Mouse (Mus musculus) liver, embryonic 14.5 days (tissue): ENCODE data around the gene Sec24a. TPM values are rescaled to one million over a fixed set of nuclear protein-coding genes. Genes with fewer than 3 reads are reported as not detected.

Experiments used
- ATAC-seq: fragments of 200-750 bp; cut with Nextera tagmentation; 2 replicates; pipeline ENCODE4 v1.8.0; 2017; ENCODE audit warnings: moderate number of reproducible peaks, mild to moderate bottlenecking, moderate library complexity; ENCODE audit not compliant: insufficient read depth
- DNase-seq, 3 experiments: peaks; one replicate each; pipeline ENCODE4 v3.0.0-alpha.2; 2012 to 2013; ENCODE audit warnings: low read depth in 3 of 3, low spot score in 3 of 3
- H3K27ac ChIP-seq: fragments of 300-500 bp; sonication (generic); 2 replicates; pipeline ENCODE4 v1.5.1; 2014; ENCODE audit warnings: moderate library complexity, mild to moderate bottlenecking, control low read depth, inconsistent platforms
- H3K27me3 ChIP-seq: fragments of 300-500 bp; sonication (generic); 2 replicates; pipeline ENCODE4 v1.6.1; 2014; ENCODE audit warnings: mild to moderate bottlenecking, low read length, moderate library complexity; ENCODE audit not compliant: control insufficient read depth, insufficient read depth
- H3K36me3 ChIP-seq: fragments of 300-500 bp; sonication (generic); replicated peaks from 2 replicates; pipeline ENCODE4 v1.6.1; 2014; ENCODE audit warnings: low read depth; ENCODE audit not compliant: control insufficient read depth, insufficient read depth
- H3K4me1 ChIP-seq, 2 experiments: fragments of 200-500 bp in 1 of 2; fragments of 300-500 bp in 1 of 2; sonication (generic) in 1 of 2; replicated peaks; 2 replicates each; pipeline ENCODE4 v1.6.1; 2012 to 2014; ENCODE audit warnings: antibody characterized with exemption in 1 of 2, inconsistent platforms in 1 of 2, low read length in 1 of 2; ENCODE audit not compliant: control insufficient read depth in 2 of 2, insufficient read depth in 2 of 2
- H3K4me2 ChIP-seq: fragments of 300-500 bp; sonication (generic); 2 replicates; pipeline ENCODE4 v1.6.1; 2014; ENCODE audit warnings: low read depth, mild to moderate bottlenecking, control low read depth, moderate library complexity
- H3K4me3 ChIP-seq, 2 experiments: fragments of 200-500 bp in 1 of 2; fragments of 300-500 bp in 1 of 2; sonication (generic) in 1 of 2; 2 replicates each; pipeline ENCODE4 v1.5.1; 2012 to 2014; ENCODE audit warnings: low read depth in 2 of 2, low read length in 2 of 2, mild to moderate bottlenecking in 2 of 2, control low read depth in 1 of 2, inconsistent platforms in 1 of 2, moderate library complexity in 1 of 2; ENCODE audit not compliant: insufficient read depth in 1 of 2
- H3K9ac ChIP-seq: fragments of 300-500 bp; sonication (generic); replicated peaks from 2 replicates; pipeline ENCODE4 v1.6.1; 2014; ENCODE audit warnings: mild to moderate bottlenecking, control low read depth, moderate library complexity
- H3K9me3 ChIP-seq: fragments of 300-500 bp; sonication (generic); 2 replicates; pipeline ENCODE4 v1.6.1; 2016; ENCODE audit warnings: low read length, mixed read lengths; ENCODE audit not compliant: control insufficient read depth
- CTCF ChIP-seq: IDR thresholded peaks from 2 replicates; pipeline ENCODE4 v1.5.1; 2016; ENCODE audit warnings: antibody characterized with exemption, low read depth, control low read depth
- EP300 ChIP-seq: IDR thresholded peaks from 2 replicates; pipeline ENCODE4 v1.6.1; 2016; ENCODE audit warnings: antibody characterized with exemption, low read depth
- WGBS: fragments of 180-500 bp; shearing (Covaris S2); extraction: QIAGEN DNeasy Blood & Tissue Kit; methylation state at CpG from one replicate; pipeline ENCODE4 v1.1.7; 2014; ENCODE audit not compliant: insufficient replicate concordance; 5-methylcytosine and 5-hydroxymethylcytosine counted together
- polyA plus RNA-seq, 2 experiments: library from polyadenylated mRNA; depleted of rRNA in 1 of 2; stranded (reverse) in 1 of 2; unstranded in 1 of 2; fragments of >200 nt; fragmentation: Nextera tagmentation in 1 of 2; extraction: Ambion mirVana in 1 of 2; gene quantifications; 2 replicates each; pipeline versions ENCODE4 v1.2.1 to v1.2.3; 2012 to 2014

Gene Sec24a
- polyA plus RNA-seq, 2 experiments = 3.7 to 6.2 TPM

DNA sequence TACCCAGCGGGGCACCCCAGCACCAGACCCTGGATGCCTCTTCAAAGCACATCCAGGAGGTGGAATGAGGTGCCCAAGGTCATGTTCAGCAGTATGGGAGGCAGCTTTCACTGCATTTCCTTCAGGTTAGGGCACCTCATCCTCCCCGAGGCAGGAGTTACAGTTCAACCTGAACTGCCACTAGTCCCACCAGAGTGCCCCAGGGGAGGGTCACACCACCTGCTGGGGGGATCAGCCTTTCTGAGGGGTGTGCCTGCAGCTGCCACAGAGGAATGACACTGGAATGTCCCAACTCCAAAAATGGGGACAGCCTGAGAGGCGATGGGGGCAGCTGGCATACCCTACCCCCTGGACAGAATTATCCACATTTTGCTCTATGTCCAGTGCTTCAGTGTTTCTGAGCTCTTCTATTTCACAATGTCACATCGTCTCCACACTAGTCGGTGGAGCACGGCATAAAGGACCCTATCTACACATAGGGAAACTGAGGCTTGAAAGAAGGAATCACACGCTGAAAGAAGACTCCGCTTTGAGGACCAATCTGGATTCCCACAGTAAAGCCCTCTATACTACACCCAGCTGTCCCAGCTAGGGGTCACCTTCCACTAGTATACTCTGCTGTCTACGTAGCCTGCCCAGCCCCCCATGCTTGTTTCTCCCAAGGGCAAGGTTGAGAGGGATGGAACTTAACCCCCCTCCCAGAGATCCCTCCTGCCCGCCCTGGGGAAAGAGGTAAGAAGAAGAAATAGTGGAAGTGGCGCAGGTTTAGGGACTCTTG lies 114.1 kb downstream of the Sec24a start:
- peaks cover 26% of the 10 kb centered on the region for H3K27me3 ChIP-seq
- H3K4me1 ChIP-seq = 0 out of 4 replicates have a peak, but pooled peaks cover 0 to 2% of the 10 kb centered on the region in 2 experiments
- H3K9ac ChIP-seq = no peak overlapping the region; the same call in 1 of the 2 replicates
- H3K9me3 ChIP-seq = no peaks in the 10 kb centered on the region
- no peaks in the 10 kb centered on the region for H3K36me3 ChIP-seq
- peak overlapping the region; percentile 54 to 58; a peak in 3 of 4 replicates for H3K4me3 ChIP-seq
- no peak overlapping the region for H3K27ac ChIP-seq
- no peak for ATAC-seq
- no peak for DNase-seq
- H3K4me2 ChIP-seq = peak overlapping the region; percentile 69
- TF ChIP-seq EP300 (no peak), CTCF (no peak)
- 28% methylated on average over 11 of the region's 11 CpGs for whole genome bisulfite sequencing

DNA sequence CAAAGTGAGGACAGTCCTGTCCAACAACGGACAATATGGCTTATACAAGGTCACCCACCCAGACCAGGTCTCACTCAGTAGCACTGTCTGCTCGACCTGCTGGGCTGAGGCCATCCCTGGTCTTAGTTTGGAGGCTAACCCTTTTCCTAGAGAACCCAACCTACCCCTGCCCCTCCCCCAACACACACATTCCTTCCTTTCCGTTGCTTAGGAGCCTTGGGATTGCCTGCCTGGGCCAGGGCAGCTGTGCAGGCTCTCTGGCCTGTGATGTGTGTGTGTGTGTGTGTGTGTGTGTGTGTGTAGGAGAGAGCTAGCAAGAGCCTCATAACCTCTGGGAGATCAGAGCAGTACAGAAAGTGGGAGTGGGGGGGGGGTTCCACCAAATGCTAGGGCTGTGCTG lies 114.9 kb downstream of the Sec24a start:
- H3K36me3 ChIP-seq = no peaks in the 10 kb centered on the region
- peaks cover 26% of the 10 kb centered on the region for H3K27me3 ChIP-seq
- TF ChIP-seq EP300 (no peak), CTCF (no peak)
- H3K9ac ChIP-seq = no peak overlapping the region
- ATAC-seq = no peak
- no peak for DNase-seq
- H3K4me2 ChIP-seq = no peak overlapping the region
- no peak overlapping the region for H3K4me3 ChIP-seq
- H3K9me3 ChIP-seq = no peaks in the 10 kb centered on the region
- no peak overlapping the region for H3K27ac ChIP-seq
- H3K4me1 ChIP-seq = 0 out of 4 replicates have a peak, but pooled peaks cover 0 to 2% of the 10 kb centered on the region in 2 experiments
- 44% methylated on average over 3 of the region's 3 CpGs for WGBS

DNA sequence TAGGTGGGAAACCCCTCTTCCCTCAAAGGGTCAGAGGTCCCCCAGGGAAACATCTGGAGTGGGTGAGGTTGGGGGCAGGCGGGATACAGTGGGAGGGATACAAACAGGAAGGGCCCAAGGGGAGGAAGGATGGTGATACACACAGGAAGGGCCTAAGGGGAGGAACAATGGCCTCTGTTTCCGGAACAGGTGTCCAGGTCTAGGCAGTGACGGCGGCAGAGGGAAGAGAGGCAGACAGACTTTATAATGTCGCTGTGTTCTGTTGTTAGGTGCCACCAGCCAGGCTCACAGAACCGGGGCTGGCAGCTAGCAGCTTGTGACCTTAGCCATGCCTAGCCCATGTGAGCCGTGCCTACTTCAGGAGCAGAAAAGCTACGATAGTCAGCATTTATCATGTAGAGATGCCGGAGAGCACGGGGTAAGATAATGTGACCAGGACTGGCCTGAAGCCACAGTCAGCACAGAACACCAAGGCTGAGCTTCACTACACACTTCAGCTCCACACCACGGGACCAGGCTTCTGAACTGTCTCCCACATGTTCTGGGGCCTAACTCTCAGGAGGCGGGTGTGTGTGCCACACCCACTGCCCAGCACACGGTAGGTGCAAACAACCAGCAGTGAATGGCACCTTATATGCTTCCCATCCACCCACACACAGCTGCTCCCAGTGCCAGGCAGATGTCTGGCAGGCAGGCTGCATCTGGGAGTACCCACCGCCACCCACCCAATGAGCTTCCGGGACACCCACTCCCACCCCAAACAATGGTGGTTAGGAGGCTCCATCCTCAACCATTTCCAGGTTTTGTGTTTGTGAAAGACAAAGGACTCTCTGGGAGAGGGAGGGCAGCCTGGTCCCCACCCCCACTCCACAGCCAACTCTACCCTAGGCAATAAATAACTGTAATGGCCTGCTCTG lies 116.4 kb downstream of the Sec24a start:
- H3K27ac ChIP-seq = no peak overlapping the region
- H3K9ac ChIP-seq = no peak overlapping the region
- peaks cover 26% of the 10 kb centered on the region for H3K27me3 ChIP-seq
- no peak overlapping the region for H3K4me3 ChIP-seq
- no peaks in the 10 kb centered on the region for H3K9me3 ChIP-seq
- WGBS = 34% methylated on average over 15 of the region's 15 CpGs
- TF ChIP-seq EP300 (no peak), CTCF (no peak)
- H3K4me1 ChIP-seq = 0 out of 4 replicates have a peak, but pooled peaks cover 0 to 2% of the 10 kb centered on the region in 2 experiments
- no peak for DNase-seq
- ATAC-seq = no peak
- no peak overlapping the region for H3K4me2 ChIP-seq
- no peaks in the 10 kb centered on the region for H3K36me3 ChIP-seq

DNA sequence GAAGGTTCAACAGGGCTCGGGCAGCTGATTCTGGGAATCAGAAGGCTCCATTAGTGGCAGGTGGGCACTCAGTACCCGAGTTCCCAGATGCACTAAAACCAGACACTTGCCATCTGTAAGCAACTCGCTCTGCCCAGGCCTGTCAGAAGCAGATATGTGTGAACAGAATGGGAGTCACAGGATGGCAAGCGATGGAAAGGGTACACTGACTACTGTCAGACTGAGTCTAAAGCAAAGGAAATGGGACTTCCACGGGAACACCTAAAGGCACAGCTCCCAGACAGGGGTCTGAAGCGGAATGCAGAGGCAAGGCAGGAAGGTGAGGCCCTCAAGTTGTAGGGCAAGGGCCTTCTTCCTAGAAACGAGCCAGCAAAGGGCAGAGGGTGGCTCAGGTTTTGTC lies 117.2 kb downstream of the Sec24a start:
- no peak for DNase-seq
- WGBS = 59% methylated on average over 7 of the region's 7 CpGs
- Histone ChIP-seq H3K27ac (no peak overlapping the region), H3K27me3 (peaks cover 20% of the 10 kb centered on the region), H3K4me3 (no peak overlapping the region), H3K9me3 (no peaks in the 10 kb centered on the region), H3K4me1 (0 out of 4 replicates have a peak, but pooled peaks cover 0 to 2% of the 10 kb centered on the region in 2 experiments), H3K36me3 (no peaks in the 10 kb centered on the region), H3K9ac (no peak overlapping the region), H3K4me2 (no peak overlapping the region)
- TF ChIP-seq CTCF (no peak), EP300 (no peak)
- no peak for ATAC-seq
